Mouse (Mus musculus) cortical plate, adult 2 months (tissue): ENCODE data around the gene H2afy2.

Source experiments
- CTCF ChIP-seq: fragments of 200-500 bp; IDR thresholded peaks from 2 replicates; pipeline ENCODE4 v1.5.1; 2011; ENCODE audit warnings: mild to moderate bottlenecking, control low read depth, low read length; ENCODE audit not compliant: insufficient read depth; ENCODE audit errors: extremely low read depth
- POLR2A ChIP-seq: fragments of 200-500 bp; IDR thresholded peaks from 2 replicates; pipeline ENCODE4 v1.6.1; 2011; ENCODE audit warnings: mild to moderate bottlenecking, low read length, control low read depth; ENCODE audit not compliant: insufficient read depth; ENCODE audit errors: extremely low read depth

DNA sequence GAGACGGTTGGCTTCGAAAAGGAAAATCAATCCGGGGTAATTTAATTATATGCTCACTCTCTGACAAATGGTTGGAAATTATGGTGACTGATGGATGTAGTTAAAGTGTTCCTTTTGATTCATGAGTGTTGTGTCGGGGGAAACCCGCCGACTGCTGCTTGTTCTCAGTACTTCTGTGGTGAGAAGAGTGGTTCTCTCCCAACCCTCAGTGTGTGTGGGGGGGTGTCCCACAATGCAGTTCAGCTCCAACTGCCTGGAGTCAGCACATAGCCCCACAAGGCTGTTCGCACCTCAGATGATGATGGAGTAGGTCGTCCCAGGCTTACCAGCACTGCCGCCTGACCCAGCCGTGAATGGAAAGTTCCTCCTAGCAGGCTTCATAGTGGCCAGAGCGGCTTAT, 54.8 kb downstream of the H2afy2 start:
- TF ChIP-seq CTCF = no peak
- TF ChIP-seq POLR2A = no peak
